Mouse (Mus musculus) testis, adult 2 months (tissue): ENCODE measurements at regions not wholly inside any gene's neighbourhood (a gene's known extent, or its start where the extent isn't known, plus 50 kb on each side); places are given as distances from the start of the nearest gene placed in this dataset.

Experiments
- CTCF ChIP-seq: fragments of 200-500 bp; IDR thresholded peaks from 2 replicates; pipeline ENCODE4 v1.5.1; 2012; ENCODE audit warnings: low read depth, mild to moderate bottlenecking, inconsistent platforms, low read length, moderate library complexity; ENCODE audit not compliant: control insufficient read depth, insufficient read depth, insufficient replicate concordance
- POLR2A ChIP-seq: fragments of 200-500 bp; IDR thresholded peaks from 2 replicates; pipeline ENCODE4 v1.6.1; 2012; ENCODE audit warnings: low read depth, mild to moderate bottlenecking, inconsistent platforms, low read length, moderate library complexity; ENCODE audit not compliant: control insufficient read depth

- no peak for TF ChIP-seq CTCF
- no peak for TF ChIP-seq POLR2A
Observed at GRCm38 (mm10) chr19:21914658-21915057, 136.5 kb downstream of the Cemip2 start.
